Mouse (Mus musculus) kidney, adult 8-10 months (tissue): ENCODE results near the gene Tead3.

Experiments
- DNase-seq, 2 experiments: peaks; one replicate each; pipeline ENCODE4 v3.0.0; 2022

The Tead3 gene

GRCm38 (mm10) chr17:28350466-28351352, at the start of gene Tead3:
Tead3 (minus strand) TSS chr17:28350817.
- peak; percentile 76 to 77 for DNase-seq

DNA sequence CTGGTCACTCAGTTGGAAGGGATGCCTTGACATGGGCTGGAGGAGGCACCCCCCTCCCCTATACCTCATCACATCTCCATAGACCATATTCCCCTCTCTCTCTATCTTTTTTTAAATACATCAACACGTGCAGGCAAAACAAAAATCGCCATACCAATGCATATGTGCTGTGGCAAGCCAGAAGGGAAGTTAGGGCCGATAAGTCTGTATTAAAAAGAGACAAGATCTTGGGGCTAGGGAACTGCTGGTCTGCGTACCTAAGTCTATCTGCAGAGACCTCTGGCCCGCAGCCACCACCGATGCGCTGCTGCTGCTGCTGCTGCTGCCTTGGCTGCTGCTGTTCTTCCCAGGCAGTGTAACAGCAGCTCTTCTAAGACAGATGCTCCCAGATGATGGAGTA, 44.4 kb upstream of the Tead3 start:
- DNase-seq, result no peak

DNA sequence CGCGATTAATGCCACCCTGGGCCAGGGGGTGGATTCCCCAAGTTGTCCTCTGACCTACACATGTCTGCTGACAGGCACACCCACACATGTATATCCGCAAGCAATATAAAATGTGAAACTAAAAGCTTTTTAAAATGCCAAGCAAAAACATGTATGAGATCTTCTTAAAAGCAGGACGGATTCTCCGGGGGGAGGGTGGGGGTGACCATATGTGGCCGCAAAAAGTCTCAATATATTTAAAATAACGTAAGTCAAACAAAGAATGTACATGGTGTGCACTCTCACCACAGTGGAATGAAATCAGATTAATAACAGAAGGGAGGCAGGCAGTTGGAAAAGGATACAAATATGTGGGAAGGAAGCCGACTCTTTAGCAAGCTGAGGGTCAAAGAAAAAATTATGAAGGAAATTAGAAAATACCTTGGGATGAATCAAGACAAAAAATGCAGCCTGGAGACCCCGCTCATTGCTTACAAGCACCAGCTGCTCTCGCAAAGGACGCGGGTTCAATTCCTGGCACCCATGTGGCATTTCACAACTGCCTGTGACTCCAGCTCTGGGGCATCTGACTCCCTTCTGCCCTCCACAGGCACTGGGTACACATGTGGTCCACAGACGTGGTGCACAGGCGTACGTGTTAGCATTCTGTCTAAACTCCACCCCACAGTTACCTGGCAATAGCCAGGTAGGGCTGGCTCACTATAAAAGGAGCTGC, 43.6 kb upstream of the Tead3 start:
- no peak for DNase-seq

GRCm38 (mm10) chr17:28391568-28392432, 41.2 kb upstream of the Tead3 start:
- no peak for DNase-seq

DNA sequence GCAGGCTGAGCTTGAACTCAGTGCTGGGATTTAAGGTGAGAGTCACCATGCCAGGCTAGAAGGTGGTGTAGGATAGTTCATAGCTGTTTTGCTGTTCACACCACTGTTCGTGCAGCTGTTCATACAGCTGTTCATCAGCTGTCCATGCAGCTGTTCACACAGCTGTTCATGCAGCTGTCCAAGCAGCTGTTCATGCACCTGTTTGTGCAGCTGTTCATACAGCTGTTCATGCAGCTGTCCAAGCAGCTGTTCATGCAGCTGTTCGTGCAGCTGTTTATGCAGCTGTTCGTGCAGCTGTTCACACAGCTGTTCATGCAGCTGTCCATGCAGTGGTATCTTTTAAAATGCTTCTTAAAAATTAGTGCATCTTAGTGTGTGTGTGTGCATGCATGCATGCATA, 37.9 kb upstream of the Tead3 start:
- DNase-seq, result no peak

- DNase-seq, result peak; percentile 58 to 88
These were observed 35.7 kb upstream of the Tead3 start for GRCm38 (mm10) chr17:28386150-28386905.

DNA sequence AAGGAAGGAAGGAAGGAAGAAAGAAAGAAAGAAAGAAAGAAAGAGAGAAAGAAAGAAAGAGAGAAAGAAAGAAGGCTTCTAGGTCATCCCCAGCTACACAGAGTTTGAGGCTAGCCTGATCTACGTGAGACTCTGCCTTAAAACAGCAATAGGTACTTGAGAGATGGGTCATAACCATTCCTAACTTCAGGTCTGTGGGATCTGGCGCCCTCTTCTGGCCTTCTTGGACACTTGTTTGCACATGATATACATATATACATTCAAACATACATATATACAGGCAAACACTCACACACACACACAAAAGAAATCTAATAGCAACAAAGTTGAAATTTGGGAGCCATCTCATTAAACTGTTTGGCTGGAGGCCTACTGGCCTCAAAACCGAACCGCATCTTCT, 33.7 kb upstream of the Tead3 start:
- DNase-seq, result peak in 1 of 2 experiments; percentile 34

DNA sequence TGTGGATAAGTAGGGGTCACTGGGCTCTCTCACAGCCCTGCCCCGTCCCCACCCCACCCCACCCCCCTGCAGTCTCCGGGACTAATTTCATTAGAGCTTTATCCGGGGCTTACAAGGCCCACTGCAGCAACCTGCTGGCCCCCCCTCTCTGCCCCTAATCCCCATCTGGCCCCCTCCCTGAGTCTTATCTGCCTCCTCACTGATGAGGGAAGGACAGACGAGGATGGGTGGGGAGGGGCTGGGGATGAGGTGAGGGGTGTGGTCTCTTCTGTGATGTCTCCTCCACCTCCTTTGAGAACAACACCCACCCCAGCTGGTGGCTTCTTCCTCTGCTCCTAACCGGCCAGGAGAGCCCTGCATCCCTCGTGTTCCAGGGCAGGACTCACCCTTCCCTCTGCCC, 29.6 kb upstream of the Tead3 start:
- no peak for DNase-seq

- DNase-seq, result no peak
These were observed 25.0 kb upstream of the Tead3 start for GRCm38 (mm10) chr17:28375592-28376061.

GRCm38 (mm10) chr17:28374494-28374893, 23.9 kb upstream of the Tead3 start:
- no peak for DNase-seq

GRCm38 (mm10) chr17:28373821-28374220, 23.2 kb upstream of the Tead3 start:
- DNase-seq, result peak in 1 of 2 experiments; percentile 30

GRCm38 (mm10) chr17:28371941-28372340, 21.3 kb upstream of the Tead3 start:
- no peak for DNase-seq

DNA sequence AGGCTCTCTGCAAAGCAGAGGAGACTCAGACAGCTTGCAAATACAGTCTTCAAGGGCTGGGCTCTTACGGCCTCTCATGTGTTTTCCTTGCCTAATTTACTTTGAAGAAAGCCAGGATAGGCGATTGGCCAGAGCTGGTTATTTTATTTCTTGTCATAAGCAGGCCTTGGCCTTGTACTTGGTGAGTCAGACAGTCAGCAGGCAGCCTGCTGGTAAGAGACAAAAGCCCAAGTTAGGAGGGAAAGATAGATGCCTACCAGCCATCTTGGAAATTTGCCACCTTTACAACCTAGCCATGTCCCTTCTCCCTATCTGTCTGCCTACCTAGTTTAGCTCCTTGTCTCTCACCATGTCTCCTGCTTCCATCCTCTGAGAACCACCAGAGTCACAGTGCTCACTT, 20.7 kb upstream of the Tead3 start:
- DNase-seq, result no peak

GRCm38 (mm10) chr17:28369056-28369455, 18.4 kb upstream of the Tead3 start:
- DNase-seq, result no peak

DNA sequence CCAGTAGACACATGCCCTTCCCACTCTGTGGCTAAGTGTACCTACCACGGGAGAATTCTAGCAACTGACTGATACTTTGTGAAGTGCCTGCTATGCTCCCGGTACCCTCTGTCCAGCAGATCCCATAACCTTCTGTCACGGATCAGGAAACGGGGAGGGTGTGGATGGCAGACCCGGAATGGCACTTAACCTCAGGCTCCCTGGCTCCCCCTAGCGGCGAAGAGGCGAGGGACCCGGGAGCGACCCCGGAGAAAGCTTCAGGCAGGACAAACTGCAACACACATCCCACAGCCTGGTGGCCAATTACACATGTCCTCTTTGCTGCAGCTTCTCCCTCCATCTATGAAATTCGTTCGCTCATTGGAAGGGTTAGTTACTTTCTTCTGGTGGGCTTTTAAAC, 17.8 kb upstream of the Tead3 start:
- DNase-seq, result peak; percentile 67 to 88

GRCm38 (mm10) chr17:28365122-28365521, 14.5 kb upstream of the Tead3 start, which contains the start of gene Tulp1:
Tulp1 (minus strand) TSS chr17:28365222.
- no peak for DNase-seq

GRCm38 (mm10) chr17:28363507-28363906, 12.9 kb upstream of the Tead3 start:
- DNase-seq, result no peak

DNA sequence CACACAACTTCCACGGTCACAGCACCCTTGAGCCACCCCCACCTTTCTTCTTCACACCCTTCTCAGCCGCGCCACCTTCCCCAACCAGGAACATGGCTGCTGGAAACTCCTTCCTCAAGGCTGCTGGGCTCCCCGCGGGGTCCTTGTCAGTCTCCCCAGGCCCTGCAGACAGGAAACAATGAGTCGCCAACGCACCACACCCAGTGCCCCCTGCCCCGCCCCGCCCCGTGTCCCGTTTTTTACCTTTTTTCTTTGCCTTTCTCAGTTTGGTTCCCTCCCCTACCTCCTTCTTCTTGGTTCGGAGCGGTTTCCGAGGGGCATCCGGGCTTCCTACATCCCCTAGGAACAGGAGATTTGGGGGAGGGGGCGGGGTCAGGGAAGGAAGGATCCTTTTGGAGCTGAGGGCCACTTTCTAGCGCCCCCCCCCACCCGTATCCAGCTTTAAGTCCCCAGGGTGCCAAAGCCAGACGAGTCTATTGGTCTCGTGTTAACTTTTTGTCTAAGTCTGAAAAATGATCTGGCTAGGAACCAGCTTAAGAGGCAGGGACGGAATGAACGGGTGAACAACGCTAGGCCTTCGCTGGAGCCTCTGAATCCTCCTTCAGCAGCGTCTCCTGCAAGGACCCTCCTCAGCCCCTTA, 12.2 kb upstream of the Tead3 start:
- no peak for DNase-seq

- no peak for DNase-seq
These were observed 11.5 kb upstream of the Tead3 start for GRCm38 (mm10) chr17:28361921-28362652.

DNA sequence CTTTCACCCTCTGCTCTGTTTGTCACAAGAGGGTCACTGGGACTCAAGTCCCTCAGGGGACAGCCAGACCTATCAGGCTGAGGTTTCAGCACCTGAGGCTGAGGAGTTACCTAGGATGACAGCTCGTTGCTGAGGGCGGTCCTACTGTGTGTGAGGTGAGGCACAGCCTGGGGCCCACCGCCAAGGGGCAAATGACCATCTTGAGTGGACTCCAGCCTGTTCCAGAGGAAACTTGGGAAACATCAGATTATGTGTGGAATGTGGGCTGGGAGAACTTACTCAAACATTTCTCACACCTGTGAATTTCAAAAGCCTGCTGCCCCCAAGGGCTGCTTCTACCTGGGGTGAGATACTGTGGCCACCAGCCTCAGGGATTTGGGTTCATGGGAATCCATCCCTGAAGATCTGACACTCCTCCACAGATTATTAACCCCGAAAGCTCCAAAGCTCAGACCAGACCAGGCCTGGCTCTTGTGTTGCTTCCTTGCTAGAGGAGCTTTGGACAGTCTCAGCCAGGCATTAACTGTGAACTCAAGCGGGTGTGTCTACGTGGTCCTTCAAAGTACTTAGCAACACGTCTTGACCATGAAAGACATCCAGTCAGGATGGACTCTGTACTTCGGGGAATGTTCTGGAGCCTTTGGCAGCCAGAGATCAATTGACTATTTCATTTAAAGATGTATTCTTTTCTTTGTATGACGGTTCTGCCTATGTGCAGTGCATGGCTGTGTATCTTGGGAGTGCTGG, 10.1 kb upstream of the Tead3 start:
- DNase-seq, result no peak
